ENCODE assay signal across 14 mouse cellular contexts in genomic region chr15:9130772-9131498, GRCm38 (mm10). TPM values are rescaled to one million over a fixed set of nuclear protein-coding genes. Genes with fewer than 3 reads are reported as not detected.
DNase-seq lines count a peak whose midpoint lies in the region; ATAC-seq and TF ChIP-seq lines count a peak whose summit lies in the region.
"Had no signal": no experiment of that assay in that cellular context is flagged by ENCODE, and none has a peak within 500 bp of the region (broad histone marks: within the 10 kb centered on the region; RNA-seq: fewer than 3 reads in every experiment).

No protein-coding gene starts in this region.

- TF ChIP-seq CTCF in bone marrow macrophage, adult 2 months (IDR thresholded peaks at IDR 0.05; ENCODE audit: low read depth, low read length) = no peak

- no peak for TF ChIP-seq POLR2A in bone marrow macrophage, adult 2 months (IDR thresholded peaks at IDR 0.05; ENCODE audit: borderline replicate concordance, low read depth, low read length)

- H3K4me3 ChIP-seq in kidney, embryonic 15.5 days (replicated peaks) = no peak overlapping the region
- H3K4me3 ChIP-seq in bone marrow macrophage, adult 2 months (ENCODE audit: insufficient read depth, low read length) = peak overlapping the region; percentile 49
- no peak overlapping the region for H3K4me3 ChIP-seq in embryonic facial prominence, embryonic 13.5 days
- no peak overlapping the region for H3K4me3 ChIP-seq in liver, embryonic 15.5 days (replicated peaks)
- H3K4me3 ChIP-seq: heart, embryonic 12.5 days; myocyte had no signal

- no peak overlapping the region for H3K9ac ChIP-seq in kidney, embryonic 15.5 days
- no peak overlapping the region for H3K9ac ChIP-seq in embryonic facial prominence, embryonic 13.5 days
- no peak overlapping the region for H3K9ac ChIP-seq in liver, embryonic 15.5 days
- H3K9ac ChIP-seq: heart, embryonic 12.5 days had no signal

- H3K4me2 ChIP-seq in kidney, embryonic 15.5 days = no peak overlapping the region
- H3K4me2 ChIP-seq in embryonic facial prominence, embryonic 13.5 days = no peak overlapping the region
- no peak overlapping the region for H3K4me2 ChIP-seq in liver, embryonic 15.5 days
- H3K4me2 ChIP-seq: heart, embryonic 12.5 days had no signal

- no peak; the same call in 1 of the 2 replicates for ATAC-seq in kidney, embryonic 15.5 days (replicated peaks; ENCODE audit: low FRiP score)
- peak; percentile 28; the same call in 1 of the 2 replicates for ATAC-seq in embryonic facial prominence, embryonic 13.5 days (ENCODE audit: insufficient number of reproducible peaks, insufficient read depth, low FRiP score, low TSS enrichment, low read depth)
- 0 out of 2 replicates have a peak, but pooled peaks have one; percentile 13 for ATAC-seq in liver, embryonic 15.5 days (ENCODE audit: insufficient read depth)
- ATAC-seq: inflammation-experienced regulatory T-cells, adult 6 months had no signal

- H3K4me1 ChIP-seq in kidney, embryonic 15.5 days = peaks cover 15% of the 10 kb centered on the region; the same call in 1 of the 2 replicates
- H3K4me1 ChIP-seq in bone marrow macrophage, adult 2 months (ENCODE audit: control insufficient read depth, insufficient read depth, low read length) = peaks cover 57% of the 10 kb centered on the region
- H3K4me1 ChIP-seq in embryonic facial prominence, embryonic 13.5 days = peaks cover 26% of the 10 kb centered on the region
- H3K4me1 ChIP-seq in liver, embryonic 15.5 days (replicated peaks) = peaks cover 20% of the 10 kb centered on the region

- H3K9me3 ChIP-seq in kidney, embryonic 15.5 days (replicated peaks) = no peaks in the 10 kb centered on the region
- H3K9me3 ChIP-seq in embryonic facial prominence, embryonic 13.5 days = no peaks in the 10 kb centered on the region
- no peaks in the 10 kb centered on the region for H3K9me3 ChIP-seq in liver, embryonic 15.5 days (replicated peaks)
- H3K9me3 ChIP-seq: heart, embryonic 12.5 days had no signal

- 77% methylated on average over 9 of the region's 9 CpGs for WGBS in kidney, embryonic 15.5 days
- 42% methylated on average over 9 of the region's 9 CpGs for whole genome bisulfite sequencing in embryonic facial prominence, embryonic 13.5 days
- 73% methylated on average over 9 of the region's 9 CpGs for WGBS in liver, embryonic 15.5 days (ENCODE audit: insufficient replicate concordance)

- peak overlapping the region; percentile 3; the same call in 1 of the 2 replicates for H3K27ac ChIP-seq in kidney, embryonic 15.5 days
- H3K27ac ChIP-seq in bone marrow macrophage, adult 2 months (ENCODE audit: insufficient read depth, low read depth, low read length) = peak overlapping the region; percentile 100
- H3K27ac ChIP-seq in embryonic facial prominence, embryonic 13.5 days = peak overlapping the region; percentile 77
- H3K27ac ChIP-seq in liver, embryonic 15.5 days (replicated peaks) = 0 out of 2 replicates have a peak overlapping the region, but pooled peaks have one; percentile 11

- peaks cover 80% of the 10 kb centered on the region for H3K36me3 ChIP-seq in kidney, embryonic 15.5 days
- H3K36me3 ChIP-seq in embryonic facial prominence, embryonic 13.5 days = peaks cover 68% of the 10 kb centered on the region
- peaks cover 81% of the 10 kb centered on the region for H3K36me3 ChIP-seq in liver, embryonic 15.5 days (replicated peaks)

- DNase-seq in kidney, postnatal 10 days = no peak
- DNase-seq in lung, postnatal 10 days = no peak
- DNase-seq in urinary bladder, postnatal 14 days (ENCODE audit: low spot score) = no peak
- DNase-seq in adrenal gland, adult 8-10 months = no peak
- DNase-seq: adrenal gland, postnatal 36 days; left cerebral cortex, postnatal 4 days; spleen, adult 18-20 months had no signal

- no peaks in the 10 kb centered on the region for H3K27me3 ChIP-seq in kidney, embryonic 15.5 days
- H3K27me3 ChIP-seq in embryonic facial prominence, embryonic 13.5 days = no peaks in the 10 kb centered on the region
- no peaks in the 10 kb centered on the region for H3K27me3 ChIP-seq in liver, embryonic 15.5 days
- H3K27me3 ChIP-seq: heart, embryonic 12.5 days had no signal

RNA-seq across cellular contexts. Expression of gene Lmbrd2, which starts 9.4 kb away (rescaled TPM):
- polyA plus RNA-seq in kidney, embryonic 15.5 days (2015; fragmentation: Nextera tagmentation; extraction: Ambion mirVana) = 3.6 and 3.7 TPM in 2 replicates
- 20.5 and 20.6 TPM in 2 replicates for polyA plus RNA-seq in bone marrow macrophage, adult 2 months (2012; ENCODE audit: insufficient read depth, insufficient read length, missing spikeins)
- polyA plus RNA-seq in embryonic facial prominence, embryonic 13.5 days (2015; fragmentation: Nextera tagmentation; extraction: Ambion mirVana) = 2.9 and 3.7 TPM in 2 replicates
- polyA plus RNA-seq in liver, embryonic 15.5 days (2015; fragmentation: Nextera tagmentation; extraction: Ambion mirVana) = 1.4 and 1.8 TPM in 2 replicates
- total RNA-seq in adrenal gland, adult 8-10 months (2022) = 10 to 100 TPM; 26.3 to 35.9 (median 34.2) TPM

RNA-seq across cellular contexts. Expression of gene Skp2, which starts 24.3 kb away (rescaled TPM):
- polyA plus RNA-seq in kidney, embryonic 15.5 days (2015; fragmentation: Nextera tagmentation; extraction: Ambion mirVana) = 81.1 and 81.9 TPM in 2 replicates
- polyA plus RNA-seq in bone marrow macrophage, adult 2 months (2012; ENCODE audit: insufficient read depth, insufficient read length, missing spikeins) = 14.2 and 14.4 TPM in 2 replicates
- 90.3 and 96.8 TPM in 2 replicates for polyA plus RNA-seq in embryonic facial prominence, embryonic 13.5 days (2015; fragmentation: Nextera tagmentation; extraction: Ambion mirVana)
- 19.5 and 20.6 TPM in 2 replicates for polyA plus RNA-seq in liver, embryonic 15.5 days (2015; fragmentation: Nextera tagmentation; extraction: Ambion mirVana)
- total RNA-seq in adrenal gland, adult 8-10 months (2022) = 1 to 10 TPM; 3.1 to 4.3 (median 3.6) TPM

RNA-seq across cellular contexts. Expression of gene Nadk2, which starts 59.9 kb away (rescaled TPM):
- polyA plus RNA-seq in kidney, embryonic 15.5 days (2015; fragmentation: Nextera tagmentation; extraction: Ambion mirVana) = 27.0 and 27.3 TPM in 2 replicates
- 19.4 and 22.9 TPM in 2 replicates for polyA plus RNA-seq in bone marrow macrophage, adult 2 months (2012; ENCODE audit: insufficient read depth, insufficient read length, missing spikeins)
- 25.0 and 31.1 TPM in 2 replicates for polyA plus RNA-seq in embryonic facial prominence, embryonic 13.5 days (2015; fragmentation: Nextera tagmentation; extraction: Ambion mirVana)
- polyA plus RNA-seq in liver, embryonic 15.5 days (2015; fragmentation: Nextera tagmentation; extraction: Ambion mirVana) = 97.8 and 101 TPM in 2 replicates
- 10 to 100 TPM; 66.3 to 80.1 (median 74.6) TPM for total RNA-seq in adrenal gland, adult 8-10 months (2022)

Comparison
In these comparisons a context has a peak if more than half of its experiments do, and no peak if none do; other contexts are left out.
1. H3K27ac ChIP-seq: peak in every context shown above with its lines; median percentile 100 in bone marrow macrophage, adult 2 months; 77 in embryonic facial prominence, embryonic 13.5 days; 11 in liver, embryonic 15.5 days; 3 in kidney, embryonic 15.5 days.